Mouse (Mus musculus): ENCODE measurements around the gene Tomt. TPM values are rescaled to one million over a fixed set of nuclear protein-coding genes. Genes with fewer than 3 reads are reported as not detected.
A peak's percentile ranks its signal among the peaks of the same experiment; 100 is the strongest.
"Not testable (repeated sequence)": the region's sequence is repeated elsewhere in the genome, so short reads cannot be mapped to it uniquely, and the experiment has no call there.

The Tomt gene
- polyA plus RNA-seq, 1 experiment from 2014 or later = 0.59 TPM

DNA sequence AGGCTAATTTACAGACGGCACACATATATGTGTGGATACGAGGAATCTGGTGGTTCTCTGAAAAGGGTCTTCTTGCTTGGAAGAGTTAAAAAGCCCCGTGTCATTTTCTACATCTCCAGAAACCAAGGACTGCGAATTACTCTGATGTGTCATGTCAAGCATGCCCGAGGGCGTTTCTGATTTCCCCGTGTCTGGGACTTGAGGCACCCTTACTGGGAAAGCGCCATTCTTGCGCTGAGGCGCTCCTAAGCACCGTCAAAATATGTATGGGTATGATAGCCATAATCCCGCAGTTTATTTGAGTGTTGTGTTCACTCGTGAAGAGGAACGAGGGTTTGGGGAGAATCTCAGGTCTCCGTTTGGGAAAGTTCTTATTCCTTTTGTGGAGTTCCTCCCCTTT, 27.1 kb upstream of the Tomt start:
- H3K27ac ChIP-seq = peak overlapping the region; percentile 79
- H3K4me2 ChIP-seq = peak overlapping the region; percentile 72
- H3K9ac ChIP-seq = peak overlapping the region; percentile 67
- peak overlapping the region; percentile 58 for H3K4me3 ChIP-seq
- peaks cover 18% of the 10 kb centered on the region for H3K4me1 ChIP-seq
- H3K9me3 ChIP-seq = no peaks in the 10 kb centered on the region
- ATAC-seq (ENCODE audit: borderline replicate concordance, extremely low read depth, low FRiP score, low TSS enrichment) = peak; percentile 41; the same call in 1 of the 2 replicates
- H3K36me3 ChIP-seq = no peaks in the 10 kb centered on the region
- H3K27me3 ChIP-seq = no peaks in the 10 kb centered on the region
- 3% methylated on average over 15 of the region's 15 CpGs for WGBS

DNA sequence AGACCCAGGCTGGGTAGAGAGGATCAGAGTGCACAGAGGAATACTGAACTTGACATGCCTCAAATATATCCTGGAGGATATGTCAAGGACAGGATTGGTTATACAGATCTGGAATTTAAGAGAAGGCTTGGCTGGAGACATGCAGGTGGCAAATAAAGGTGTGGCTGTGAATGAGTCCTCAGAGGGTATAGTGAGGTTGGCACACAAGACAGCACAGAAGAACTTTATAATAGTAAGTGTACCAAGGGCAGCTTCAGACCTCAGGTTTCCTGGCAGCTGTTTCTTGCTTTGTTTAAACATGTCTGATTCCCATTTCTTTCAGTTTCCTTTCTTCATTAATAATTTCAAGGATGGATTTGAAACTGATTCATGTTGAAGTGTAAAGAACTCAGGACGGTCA, 26.4 kb upstream of the Tomt start:
- peak overlapping the region; percentile 72 for H3K4me2 ChIP-seq
- H3K9ac ChIP-seq = peak overlapping the region; percentile 67; the same call in 1 of the 2 replicates
- H3K36me3 ChIP-seq = no peaks in the 10 kb centered on the region
- ATAC-seq (ENCODE audit: borderline replicate concordance, extremely low read depth, low FRiP score, low TSS enrichment) = no peak
- H3K27me3 ChIP-seq = no peaks in the 10 kb centered on the region
- peaks cover 18% of the 10 kb centered on the region for H3K4me1 ChIP-seq
- 0 out of 2 replicates have a peak overlapping the region, but pooled peaks have one; percentile 23 for H3K27ac ChIP-seq
- peak overlapping the region; percentile 58 for H3K4me3 ChIP-seq
- 64% methylated on average over 1 of the region's 1 CpGs for WGBS
- no peaks in the 10 kb centered on the region for H3K9me3 ChIP-seq

DNA sequence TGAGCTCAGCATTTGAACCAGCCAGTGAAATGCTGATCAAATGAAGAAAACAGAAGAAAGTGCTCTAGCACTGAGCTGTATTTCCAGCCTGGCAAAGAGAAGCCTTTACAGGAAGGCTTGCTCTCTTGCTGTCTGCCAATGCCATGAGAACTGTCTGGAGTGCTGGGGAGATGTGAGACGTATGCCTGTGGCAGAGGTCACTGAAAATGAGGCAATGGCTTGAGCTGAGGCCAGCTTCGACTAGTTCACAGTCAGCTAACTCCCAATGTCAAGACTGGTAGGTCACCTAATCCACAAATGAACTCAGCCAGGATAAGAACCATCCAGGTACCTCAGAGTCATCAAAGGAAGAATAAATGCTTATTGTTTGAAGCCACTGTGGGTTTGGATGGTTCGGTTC, 21.9 kb upstream of the Tomt start:
- peaks cover 9% of the 10 kb centered on the region for H3K4me1 ChIP-seq
- H3K4me3 ChIP-seq = no peak overlapping the region
- no peaks in the 10 kb centered on the region for H3K36me3 ChIP-seq
- H3K27ac ChIP-seq = no peak overlapping the region
- H3K27me3 ChIP-seq = no peaks in the 10 kb centered on the region
- WGBS = 69% methylated on average over 3 of the region's 3 CpGs
- no peak overlapping the region for H3K4me2 ChIP-seq
- no peak for ATAC-seq (ENCODE audit: borderline replicate concordance, extremely low read depth, low FRiP score, low TSS enrichment)
- H3K9ac ChIP-seq = no peak overlapping the region
- H3K9me3 ChIP-seq = no peaks in the 10 kb centered on the region

DNA sequence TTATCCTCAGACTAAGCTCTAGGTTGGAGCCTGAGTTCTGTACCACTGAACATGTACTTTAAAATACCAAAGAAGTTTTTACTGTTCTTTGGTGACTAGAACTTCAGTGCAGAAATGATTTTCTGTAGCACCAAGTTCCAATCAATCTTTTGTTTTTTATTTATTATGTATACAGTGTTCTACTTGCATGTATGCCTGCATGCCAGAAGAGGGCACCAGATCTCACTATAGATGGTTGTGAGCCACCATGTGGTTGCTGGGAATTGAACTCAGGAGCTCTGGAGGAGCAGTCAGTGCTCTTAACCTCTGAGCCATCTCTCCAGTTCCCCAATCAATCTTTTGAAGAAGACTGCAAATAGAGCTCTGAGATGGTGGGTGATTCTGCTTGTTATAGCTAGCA, 19.7 kb upstream of the Tomt start:
- not testable (repeated sequence) for H3K27me3 ChIP-seq; ATAC-seq (ENCODE audit: borderline replicate concordance, extremely low read depth, low FRiP score, low TSS enrichment); H3K27ac ChIP-seq; H3K9me3 ChIP-seq; H3K9ac ChIP-seq; H3K4me3 ChIP-seq; H3K4me2 ChIP-seq; H3K36me3 ChIP-seq; H3K4me1 ChIP-seq

DNA sequence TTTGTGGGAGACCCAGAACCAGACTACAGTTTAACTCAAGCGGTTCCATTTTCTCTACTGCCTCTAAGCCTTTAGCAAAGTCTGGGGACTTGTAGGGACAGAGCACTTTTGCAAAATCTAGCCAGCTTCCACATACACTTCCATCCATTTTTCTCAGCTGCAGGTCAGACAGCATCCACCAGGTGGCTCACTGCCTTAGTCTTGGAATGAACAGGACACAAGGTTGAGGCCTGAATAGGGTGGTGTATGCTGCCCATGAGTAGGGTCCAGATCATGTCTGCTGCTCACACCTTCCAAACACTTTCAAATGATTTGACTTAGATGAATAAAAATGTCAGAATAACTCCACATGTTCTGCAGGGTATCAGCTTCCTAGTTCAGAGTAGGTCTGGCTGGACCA, 11.9 kb upstream of the Tomt start:
- no peak overlapping the region for H3K4me2 ChIP-seq
- 13% methylated on average over 1 of the region's 1 CpGs for WGBS
- no peak overlapping the region for H3K27ac ChIP-seq
- peaks cover 13% of the 10 kb centered on the region for H3K36me3 ChIP-seq
- no peaks in the 10 kb centered on the region for H3K4me1 ChIP-seq
- peak; percentile 67; the same call in 1 of the 2 replicates for ATAC-seq (ENCODE audit: borderline replicate concordance, extremely low read depth, low FRiP score, low TSS enrichment)
- H3K27me3 ChIP-seq = no peaks in the 10 kb centered on the region
- no peak overlapping the region for H3K9ac ChIP-seq
- H3K4me3 ChIP-seq = no peak overlapping the region
- no peaks in the 10 kb centered on the region for H3K9me3 ChIP-seq

DNA sequence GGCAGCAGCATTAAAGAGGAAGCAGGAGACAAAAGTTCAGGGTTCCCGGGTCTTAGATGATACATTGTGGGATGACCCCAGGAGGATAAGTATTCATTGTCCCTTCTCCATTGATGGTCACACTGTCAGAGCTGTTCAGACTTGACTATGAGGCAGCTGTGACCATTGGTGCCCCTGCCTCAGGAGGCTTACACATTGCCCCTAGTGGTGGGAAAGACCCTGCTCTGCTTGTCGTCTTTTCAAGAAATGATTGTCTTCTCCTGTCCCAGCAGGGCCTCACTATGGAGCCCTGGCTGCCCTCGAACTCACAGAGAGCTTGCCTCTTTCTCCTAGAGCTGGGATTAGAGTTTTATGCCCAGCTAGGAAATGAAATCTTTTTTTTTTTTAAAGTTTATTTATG, 5.8 kb upstream of the Tomt start:
- H3K27me3 ChIP-seq = no peaks in the 10 kb centered on the region
- WGBS = 61% methylated on average over 3 of the region's 3 CpGs
- peaks cover 12% of the 10 kb centered on the region for H3K4me1 ChIP-seq
- no peak overlapping the region for H3K4me3 ChIP-seq
- no peak overlapping the region for H3K27ac ChIP-seq
- ATAC-seq (ENCODE audit: borderline replicate concordance, extremely low read depth, low FRiP score, low TSS enrichment) = no peak
- H3K4me2 ChIP-seq = no peak overlapping the region
- H3K9me3 ChIP-seq = no peaks in the 10 kb centered on the region
- H3K36me3 ChIP-seq = peaks cover 48% of the 10 kb centered on the region
- no peak overlapping the region for H3K9ac ChIP-seq

DNA sequence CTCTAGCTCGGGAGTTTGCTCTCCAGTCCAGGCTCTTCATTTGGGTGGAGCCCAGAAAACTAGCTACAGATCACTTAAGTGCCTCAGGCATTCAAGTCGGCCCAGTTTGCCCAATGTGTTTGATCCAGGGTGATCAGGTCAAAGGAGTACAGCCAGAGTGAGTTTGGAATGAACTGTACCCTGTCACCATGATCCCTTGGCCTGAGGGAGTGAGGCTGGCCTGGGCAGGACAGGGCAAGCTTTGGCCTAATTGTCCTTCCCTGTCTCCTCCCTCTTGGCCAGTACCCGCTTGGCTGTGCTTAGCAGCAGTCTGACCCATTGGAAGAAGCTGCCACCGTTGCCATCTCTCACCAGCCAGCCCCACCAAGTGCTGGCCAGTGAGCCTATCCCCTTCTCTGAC, 4.0 kb upstream of the Tomt start:
- Histone ChIP-seq H3K4me3 (no peak overlapping the region), H3K4me2 (no peak overlapping the region), H3K36me3 (peaks cover 48% of the 10 kb centered on the region)

DNA sequence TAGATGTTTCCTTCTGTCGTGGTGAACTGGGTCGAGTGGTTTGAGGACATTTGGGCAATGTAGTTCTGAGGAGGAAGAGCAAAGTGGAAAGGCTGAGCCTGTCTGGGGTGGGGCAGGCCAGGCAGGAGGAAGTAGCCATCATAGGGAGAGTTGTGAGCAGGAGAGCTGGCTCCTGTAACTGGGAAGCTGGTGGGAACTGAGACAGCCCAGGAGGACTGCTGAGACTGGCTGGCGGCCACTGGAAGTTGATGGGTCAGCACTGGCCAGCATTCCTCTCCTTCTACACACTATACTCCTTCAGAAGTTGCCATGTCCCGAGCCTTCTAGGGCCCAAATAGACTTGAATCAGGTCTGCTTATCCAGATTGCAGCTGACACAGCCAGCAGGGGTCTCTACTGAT, 2.2 kb upstream of the Tomt start:
- Histone ChIP-seq H3K27ac (no peak overlapping the region), H3K9ac (peak overlapping the region; percentile 8; the same call in 1 of the 2 replicates), H3K4me1 (peaks cover 24% of the 10 kb centered on the region), H3K36me3 (peaks cover 38% of the 10 kb centered on the region), H3K27me3 (no peaks in the 10 kb centered on the region), H3K9me3 (no peaks in the 10 kb centered on the region), H3K4me3 (no peak overlapping the region), H3K4me2 (no peak overlapping the region)
- WGBS = 72% methylated on average over 4 of the region's 4 CpGs
- no peak for ATAC-seq (ENCODE audit: borderline replicate concordance, extremely low read depth, low FRiP score, low TSS enrichment)

More for the DNA sequence above, 4.0 kb upstream of the Tomt start:
- Histone ChIP-seq H3K9me3 (no peaks in the 10 kb centered on the region), H3K4me1 (peaks cover 22% of the 10 kb centered on the region), H3K9ac (no peak overlapping the region), H3K27me3 (no peaks in the 10 kb centered on the region), H3K27ac (no peak overlapping the region)
- no peak for ATAC-seq (ENCODE audit: borderline replicate concordance, extremely low read depth, low FRiP score, low TSS enrichment)
- 84% methylated on average over 4 of the region's 4 CpGs for WGBS

DNA sequence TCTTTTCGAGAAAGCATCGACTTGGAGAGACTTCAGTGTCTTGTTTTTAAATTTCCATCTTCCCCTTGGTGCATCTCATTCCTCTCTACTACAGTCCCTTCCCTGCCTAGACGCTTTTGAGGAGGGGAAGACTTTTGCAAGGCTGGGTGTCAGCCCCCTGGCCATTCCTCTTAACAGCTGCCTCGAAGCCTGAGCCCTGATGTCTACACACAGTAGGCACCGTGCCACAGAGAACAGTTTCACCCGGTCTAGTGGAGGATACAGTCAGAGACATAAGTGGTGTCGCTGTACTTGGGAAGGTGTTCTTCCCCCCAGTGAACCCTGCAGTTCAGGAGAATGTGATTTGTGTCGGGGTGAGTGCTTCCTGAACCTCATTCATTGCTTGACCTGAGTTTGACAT, 537 bp upstream of the Tomt start:
- Histone ChIP-seq H3K4me1 (peaks cover 24% of the 10 kb centered on the region), H3K27me3 (no peaks in the 10 kb centered on the region), H3K27ac (peak overlapping the region; percentile 98), H3K9ac (peak overlapping the region; percentile 96), H3K36me3 (peaks cover 21% of the 10 kb centered on the region), H3K4me2 (peak overlapping the region; percentile 64), H3K4me3 (peak overlapping the region; percentile 86), H3K9me3 (no peaks in the 10 kb centered on the region)
- ATAC-seq (ENCODE audit: borderline replicate concordance, extremely low read depth, low FRiP score, low TSS enrichment) = no peak
- 58% methylated on average over 8 of the region's 8 CpGs for WGBS

DNA sequence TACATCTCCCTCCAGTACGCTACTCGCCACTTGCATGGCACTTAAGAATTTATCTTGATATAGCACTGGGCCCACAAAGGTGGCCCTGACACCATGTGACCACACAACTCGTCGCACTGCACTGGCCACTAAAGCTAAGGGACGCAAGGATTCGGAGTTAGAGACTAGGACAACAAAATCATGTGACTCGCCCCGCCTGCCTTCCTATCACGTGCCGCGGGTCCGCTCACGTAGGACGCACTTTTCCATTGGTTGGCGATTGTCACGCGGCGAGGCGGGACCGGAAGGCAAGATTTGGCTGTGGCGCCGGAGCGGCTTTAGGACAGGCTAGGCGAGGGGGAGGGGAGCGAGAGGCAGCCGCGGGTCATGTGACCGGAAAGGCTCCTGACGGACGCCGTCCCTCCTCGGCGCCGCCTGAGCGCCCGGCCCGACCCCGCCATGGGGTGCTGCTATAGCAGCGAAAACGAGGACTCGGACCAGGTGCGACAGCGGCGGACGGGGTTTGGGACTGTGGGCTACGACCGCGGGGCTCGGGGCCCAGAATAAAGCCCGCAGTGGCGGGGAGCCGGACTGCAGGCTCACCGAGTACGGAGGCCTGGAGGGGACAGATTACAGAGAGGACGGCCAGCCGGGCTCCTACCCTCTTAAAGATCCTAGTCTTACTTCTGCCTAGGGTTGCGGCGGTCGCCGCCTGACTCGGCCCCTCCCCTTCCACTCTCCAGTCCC, 435 bp downstream of the Tomt start, which contains the start of gene Lamtor1:
Gene Lamtor1, plus strand, starts transcription at position 344 of the 726 bp plus-strand sequence.
- WGBS = under 1% methylated on average over 60 of the region's 61 CpGs
- H3K9me3 ChIP-seq = no peaks in the 10 kb centered on the region

DNA sequence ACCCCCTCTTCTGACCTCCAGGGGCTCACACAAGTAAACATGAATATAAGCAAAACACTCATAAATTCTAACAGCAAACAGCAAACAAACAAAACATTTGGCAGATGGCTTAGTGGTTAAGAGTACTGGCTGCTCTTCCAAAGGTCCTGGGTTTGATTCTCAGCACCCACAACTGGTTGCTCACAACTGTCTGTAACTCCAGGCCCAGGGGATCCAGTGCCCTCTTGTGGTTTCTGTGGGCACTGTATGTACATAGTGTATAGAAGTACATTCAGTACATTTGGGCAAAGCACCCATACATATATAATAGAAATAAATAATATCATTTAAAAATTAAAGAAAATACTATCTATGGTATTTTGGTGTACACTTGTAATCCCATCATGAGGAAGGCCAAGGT, 3.3 kb downstream of the Tomt start:
- Histone ChIP-seq H3K4me3 (no peak overlapping the region), H3K9ac (no peak overlapping the region), H3K27me3 (no peaks in the 10 kb centered on the region), H3K4me2 (no peak overlapping the region), H3K27ac (no peak overlapping the region), H3K4me1 (peaks cover 18% of the 10 kb centered on the region), H3K9me3 (no peaks in the 10 kb centered on the region), H3K36me3 (peaks cover 4% of the 10 kb centered on the region; the same call in 1 of the 2 replicates)
- ATAC-seq (ENCODE audit: borderline replicate concordance, extremely low read depth, low FRiP score, low TSS enrichment) = no peak

More for the DNA sequence above, 435 bp downstream of the Tomt start, which contains the start of gene Lamtor1:
- H3K4me1 ChIP-seq = peaks cover 24% of the 10 kb centered on the region
- no peaks in the 10 kb centered on the region for H3K27me3 ChIP-seq
- H3K4me3 ChIP-seq = peak within 1 kb of the TSS; percentile 86
- peaks cover 15% of the 10 kb centered on the region for H3K36me3 ChIP-seq
- ATAC-seq (ENCODE audit: borderline replicate concordance, extremely low read depth, low FRiP score, low TSS enrichment) = peak; percentile 97
- peak within 1 kb of the TSS; percentile 86 for H3K4me2 ChIP-seq
- H3K27ac ChIP-seq = peak within 1 kb of the TSS; percentile 98
- H3K9ac ChIP-seq = peak within 1 kb of the TSS; percentile 96

DNA sequence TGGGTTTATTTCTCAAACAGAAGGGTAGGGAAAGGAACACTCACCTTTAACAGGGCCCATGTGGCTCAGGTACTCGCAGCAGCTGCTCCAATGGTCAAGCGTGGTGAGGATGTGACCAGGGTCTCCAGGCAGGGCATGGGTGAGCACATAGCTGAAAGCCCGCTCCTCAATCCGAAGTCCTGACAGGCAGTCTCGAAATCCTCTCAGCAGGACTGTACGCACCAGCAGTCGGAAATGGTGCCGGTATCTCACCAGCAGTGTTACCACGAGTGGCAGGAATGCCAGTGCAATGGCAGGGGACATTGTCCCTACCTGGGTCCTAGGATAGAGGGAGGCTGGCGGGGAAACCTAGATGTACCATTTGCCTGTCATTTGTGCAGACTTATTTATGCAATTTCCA, 4.2 kb downstream of the Tomt start:
- ATAC-seq (ENCODE audit: borderline replicate concordance, extremely low read depth, low FRiP score, low TSS enrichment) = no peak
- Histone ChIP-seq H3K4me2 (no peak overlapping the region), H3K36me3 (peaks cover 4% of the 10 kb centered on the region; the same call in 1 of the 2 replicates), H3K9me3 (no peaks in the 10 kb centered on the region), H3K4me3 (no peak overlapping the region), H3K27ac (no peak overlapping the region), H3K27me3 (no peaks in the 10 kb centered on the region), H3K4me1 (peaks cover 18% of the 10 kb centered on the region), H3K9ac (no peak overlapping the region)
- 93% methylated on average over 10 of the region's 10 CpGs for WGBS

Data from lung, embryonic 15.5 days (tissue).